Mouse (Mus musculus): ENCODE data around the gene Atp13a1. TPM values are rescaled to one million over a fixed set of nuclear protein-coding genes. Genes with fewer than 3 reads are reported as not detected.

The Atp13a1 gene
- polyA plus RNA-seq, 1 experiment from 2014 or later = 53.6 TPM

DNA sequence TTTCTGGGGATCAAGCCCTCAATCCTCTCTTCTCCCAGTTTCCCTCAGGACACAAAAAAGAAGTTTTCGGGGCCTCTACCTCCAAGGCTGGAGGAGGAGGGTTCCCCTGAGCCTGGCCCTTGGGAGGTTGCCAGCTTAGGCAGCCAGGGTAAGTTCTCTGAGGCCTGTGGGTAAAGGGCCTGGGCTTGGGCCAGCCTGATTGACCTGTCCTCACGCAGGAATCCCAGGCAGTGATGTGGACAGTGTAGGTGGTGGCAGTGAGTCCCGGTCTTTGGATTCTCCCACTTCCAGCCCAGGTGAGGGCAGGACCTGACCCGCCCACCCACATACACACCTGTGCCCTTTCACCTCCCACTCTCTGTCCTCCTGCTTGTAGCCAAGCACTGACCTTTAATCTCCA is 24.4 kb downstream of the Atp13a1 start:
- no peak for ATAC-seq (replicated peaks; ENCODE audit: low FRiP score)
- WGBS = 92% methylated on average over 4 of the region's 4 CpGs
- Histone ChIP-seq H3K4me1 (replicated peaks; ENCODE audit: control insufficient read depth, insufficient read depth, low read length) (no peaks in the 10 kb centered on the region), H3K27ac (ENCODE audit: low read depth, low read length) (no peak overlapping the region), H3K4me2 (ENCODE audit: low read depth, low read length, severe bottlenecking) (no peak overlapping the region), H3K4me3 (ENCODE audit: low read depth, low read length) (no peak overlapping the region), H3K36me3 (ENCODE audit: control insufficient read depth, insufficient read depth, low read length) (peaks cover 2% of the 10 kb centered on the region; the same call in 1 of the 2 replicates), H3K9ac (ENCODE audit: low read length) (no peak overlapping the region), H3K9me3 (ENCODE audit: control insufficient read depth, low read length) (no peaks in the 10 kb centered on the region), H3K27me3 (ENCODE audit: control insufficient read depth, insufficient read depth, low read length) (no peaks in the 10 kb centered on the region)
- DNase-seq (ENCODE audit: low spot score) = no peak

DNA sequence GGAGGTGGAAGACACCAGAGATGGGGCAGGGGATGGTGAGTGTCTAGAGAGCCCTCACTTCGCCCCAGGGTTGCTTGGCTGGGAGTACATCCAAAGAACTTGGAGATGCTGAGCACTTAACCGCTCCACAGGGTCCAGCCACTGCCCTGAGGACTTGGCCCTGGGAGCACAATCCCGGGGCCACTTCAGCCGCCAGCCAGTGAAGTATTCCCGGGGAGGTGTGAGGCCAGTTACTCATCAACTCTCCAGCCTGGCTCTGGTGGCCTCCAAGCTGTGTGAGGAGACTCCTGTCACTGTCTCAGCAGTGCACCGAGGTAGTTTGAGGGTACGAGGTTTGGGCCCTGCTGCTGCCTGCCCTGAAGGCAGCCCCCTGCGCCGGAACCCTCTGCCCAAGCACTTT is 29.5 kb downstream of the Atp13a1 start:
- no peak for ATAC-seq (replicated peaks; ENCODE audit: low FRiP score)
- Histone ChIP-seq H3K4me1 (replicated peaks; ENCODE audit: control insufficient read depth, insufficient read depth, low read length) (peaks cover 9% of the 10 kb centered on the region), H3K27me3 (ENCODE audit: control insufficient read depth, insufficient read depth, low read length) (no peaks in the 10 kb centered on the region), H3K27ac (ENCODE audit: low read depth, low read length) (no peak overlapping the region), H3K9me3 (ENCODE audit: control insufficient read depth, low read length) (no peaks in the 10 kb centered on the region), H3K4me3 (ENCODE audit: low read depth, low read length) (no peak overlapping the region), H3K36me3 (ENCODE audit: control insufficient read depth, insufficient read depth, low read length) (peaks cover 2% of the 10 kb centered on the region; the same call in 1 of the 2 replicates), H3K9ac (ENCODE audit: low read length) (no peak overlapping the region), H3K4me2 (ENCODE audit: low read depth, low read length, severe bottlenecking) (no peak overlapping the region)
- no peak for DNase-seq (ENCODE audit: low spot score)
- 87% methylated on average over 9 of the region's 9 CpGs for WGBS

DNA sequence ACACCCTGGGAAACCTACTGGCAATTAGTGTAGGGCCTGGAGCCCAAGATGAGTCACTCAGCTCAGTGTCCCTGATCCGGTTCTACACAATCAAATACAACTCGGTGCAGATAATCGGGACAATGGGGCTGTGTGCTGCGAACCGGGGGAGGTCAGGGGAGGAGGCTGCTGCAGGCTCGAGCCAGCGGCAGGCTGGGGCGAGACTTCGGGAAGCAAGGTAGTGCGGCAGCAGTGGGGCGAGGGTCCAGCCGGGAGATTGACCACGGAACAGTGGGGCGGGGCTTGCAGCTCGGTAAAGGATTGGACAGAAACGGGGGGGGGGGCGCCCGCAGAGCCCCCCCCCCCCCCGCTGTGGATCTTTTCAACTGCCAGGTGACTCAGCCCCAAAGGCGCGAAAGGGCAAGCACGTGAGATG is 31.0 kb downstream of the Atp13a1 start:
- peaks cover 2% of the 10 kb centered on the region; the same call in 1 of the 2 replicates for H3K36me3 ChIP-seq (ENCODE audit: control insufficient read depth, insufficient read depth, low read length)

DNA sequence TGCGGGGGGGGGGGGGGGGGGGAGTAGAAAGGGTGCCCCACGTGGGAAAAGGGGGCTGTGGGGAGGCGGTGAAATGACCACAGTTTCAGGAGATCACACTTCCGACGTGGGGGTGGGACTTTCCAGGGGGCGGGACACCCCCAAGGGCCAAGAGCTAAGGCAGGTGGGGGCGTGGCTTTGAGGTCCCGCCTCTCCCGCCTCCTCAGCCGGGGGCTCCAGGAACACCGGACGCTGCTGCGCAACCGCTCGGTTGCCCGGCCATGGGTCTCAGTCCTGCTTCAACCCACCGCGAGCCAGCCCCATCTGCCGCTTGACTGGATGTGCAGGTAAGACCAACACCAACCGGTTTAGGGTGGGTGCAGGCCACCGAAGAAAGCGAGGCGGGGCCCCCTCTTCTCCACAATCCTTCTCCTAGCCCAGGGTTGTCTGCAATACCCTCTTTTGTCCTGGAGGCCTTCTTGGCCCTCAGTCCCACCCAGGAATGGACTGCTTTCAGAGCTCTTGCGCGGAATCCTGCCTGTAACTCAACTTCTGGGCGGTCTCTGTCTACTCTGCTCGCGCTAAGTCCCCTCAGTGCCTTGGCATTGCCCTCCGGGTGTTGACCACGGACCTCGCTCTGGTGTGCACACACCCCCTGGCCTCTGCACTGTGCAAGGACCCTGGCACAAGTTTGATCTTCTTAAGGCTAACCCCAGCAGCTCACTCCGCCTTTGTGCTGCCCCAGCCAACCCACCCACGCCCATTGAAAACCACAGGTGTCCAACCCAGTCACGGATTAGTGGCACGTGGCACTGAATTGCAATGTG is 31.6 kb downstream of the Atp13a1 start, which contains the start of gene Lpar2:
Gene Lpar2, plus strand, starts transcription at position 44 of the 806 bp plus-strand sequence.
- Histone ChIP-seq H3K4me2 (ENCODE audit: low read depth, low read length, severe bottlenecking) (peak within 1 kb of the TSS; percentile 63), H3K36me3 (ENCODE audit: control insufficient read depth, insufficient read depth, low read length) (no peaks in the 10 kb centered on the region; the same call in 1 of the 2 replicates), H3K27ac (ENCODE audit: low read depth, low read length) (peak within 1 kb of the TSS; percentile 13; the same call in 1 of the 2 replicates), H3K27me3 (ENCODE audit: control insufficient read depth, insufficient read depth, low read length) (no peaks in the 10 kb centered on the region), H3K9ac (ENCODE audit: low read length) (peak within 1 kb of the TSS; percentile 58), H3K4me1 (replicated peaks; ENCODE audit: control insufficient read depth, insufficient read depth, low read length) (peaks cover 9% of the 10 kb centered on the region), H3K4me3 (ENCODE audit: low read depth, low read length) (peak within 1 kb of the TSS; percentile 43), H3K9me3 (ENCODE audit: control insufficient read depth, low read length) (no peaks in the 10 kb centered on the region)
- WGBS = under 1% methylated on average over 28 of the region's 35 CpGs
- DNase-seq (ENCODE audit: low spot score) (peak; percentile 91), ATAC-seq (replicated peaks; ENCODE audit: low FRiP score) (peak; percentile 83)

More for the DNA sequence above, 31.0 kb downstream of the Atp13a1 start:
- no peaks in the 10 kb centered on the region for H3K9me3 ChIP-seq (ENCODE audit: control insufficient read depth, low read length)
- DNase-seq (ENCODE audit: low spot score) = peak; percentile 86
- ATAC-seq (replicated peaks; ENCODE audit: low FRiP score) = peak; percentile 61
- H3K9ac ChIP-seq (ENCODE audit: low read length) = peak overlapping the region; percentile 58
- 2% methylated on average over 15 of the region's 22 CpGs for WGBS
- peak overlapping the region; percentile 63 for H3K4me2 ChIP-seq (ENCODE audit: low read depth, low read length, severe bottlenecking)
- H3K4me1 ChIP-seq (replicated peaks; ENCODE audit: control insufficient read depth, insufficient read depth, low read length) = peaks cover 9% of the 10 kb centered on the region
- no peaks in the 10 kb centered on the region for H3K27me3 ChIP-seq (ENCODE audit: control insufficient read depth, insufficient read depth, low read length)
- 0 out of 2 replicates have a peak overlapping the region, but pooled peaks have one; percentile 13 for H3K27ac ChIP-seq (ENCODE audit: low read depth, low read length)
- peak overlapping the region; percentile 43 for H3K4me3 ChIP-seq (ENCODE audit: low read depth, low read length)

DNA sequence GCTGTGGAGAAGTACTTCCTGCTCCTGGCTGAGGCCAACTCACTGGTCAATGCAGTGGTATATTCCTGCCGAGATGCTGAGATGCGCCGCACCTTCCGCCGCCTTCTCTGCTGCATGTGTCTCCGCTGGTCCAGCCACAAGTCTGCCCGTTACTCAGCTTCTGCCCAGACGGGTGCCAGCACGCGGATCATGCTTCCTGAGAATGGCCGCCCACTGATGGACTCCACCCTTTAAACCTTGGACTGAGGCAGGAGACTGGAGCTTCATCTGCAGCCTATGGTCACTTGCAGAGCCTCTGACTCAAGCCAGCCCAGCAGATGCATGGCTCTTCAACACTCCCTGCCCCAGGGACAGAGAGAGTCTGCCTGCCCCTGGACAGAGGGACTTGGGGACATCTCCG is 35.4 kb downstream of the Atp13a1 start:
- H3K9ac ChIP-seq (ENCODE audit: low read length) = no peak overlapping the region
- H3K27ac ChIP-seq (ENCODE audit: low read depth, low read length) = no peak overlapping the region
- no peaks in the 10 kb centered on the region for H3K27me3 ChIP-seq (ENCODE audit: control insufficient read depth, insufficient read depth, low read length)
- peaks cover 9% of the 10 kb centered on the region for H3K4me1 ChIP-seq (replicated peaks; ENCODE audit: control insufficient read depth, insufficient read depth, low read length)
- no peak overlapping the region for H3K4me2 ChIP-seq (ENCODE audit: low read depth, low read length, severe bottlenecking)
- WGBS = 96% methylated on average over 12 of the region's 12 CpGs
- H3K4me3 ChIP-seq (ENCODE audit: low read depth, low read length) = no peak overlapping the region
- no peaks in the 10 kb centered on the region for H3K9me3 ChIP-seq (ENCODE audit: control insufficient read depth, low read length)
- no peak for DNase-seq (ENCODE audit: low spot score)
- H3K36me3 ChIP-seq (ENCODE audit: control insufficient read depth, insufficient read depth, low read length) = no peaks in the 10 kb centered on the region; the same call in 1 of the 2 replicates
- ATAC-seq (replicated peaks; ENCODE audit: low FRiP score) = no peak

DNA sequence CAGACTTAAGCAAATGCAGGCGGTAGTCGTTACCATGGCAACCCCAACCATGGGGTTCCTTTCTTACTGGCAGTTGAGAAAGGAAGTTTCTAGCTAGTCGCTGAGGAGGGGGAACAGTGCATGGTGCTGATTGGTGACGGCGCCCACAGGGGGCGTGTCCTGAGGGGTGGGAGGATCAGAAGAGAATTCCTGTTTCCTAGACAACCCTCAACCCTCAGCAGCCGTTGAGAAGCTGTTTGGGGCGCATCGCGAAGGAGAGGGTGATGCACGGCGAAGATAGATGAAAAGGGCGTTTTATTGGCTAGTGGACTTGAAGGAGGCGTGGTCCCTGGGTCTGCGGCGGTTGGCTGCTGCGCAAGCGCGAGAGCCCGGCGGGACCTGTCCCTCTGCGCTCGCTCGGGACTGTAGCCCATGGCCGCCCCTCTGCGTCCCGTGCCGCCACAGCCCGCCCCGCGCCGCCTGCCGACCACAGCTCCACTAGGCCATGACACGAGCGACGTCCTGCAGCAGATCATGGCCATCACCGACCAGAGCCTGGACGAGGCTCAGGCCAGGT is 41.4 kb downstream of the Atp13a1 start, which contains the start of gene Pbx4:
Gene Pbx4, plus strand, starts transcription at position 194 of the 556 bp plus-strand sequence.
- 0% methylated on average over 38 of the region's 38 CpGs for WGBS
- Histone ChIP-seq H3K9ac (ENCODE audit: low read length) (peak within 1 kb of the TSS; percentile 69), H3K27me3 (ENCODE audit: control insufficient read depth, insufficient read depth, low read length) (no peaks in the 10 kb centered on the region), H3K36me3 (ENCODE audit: control insufficient read depth, insufficient read depth, low read length) (no peaks in the 10 kb centered on the region), H3K4me1 (replicated peaks; ENCODE audit: control insufficient read depth, insufficient read depth, low read length) (peaks cover 12% of the 10 kb centered on the region; the same call in 1 of the 2 replicates), H3K9me3 (ENCODE audit: control insufficient read depth, low read length) (no peaks in the 10 kb centered on the region), H3K4me3 (ENCODE audit: low read depth, low read length) (peak within 1 kb of the TSS; percentile 65), H3K27ac (ENCODE audit: low read depth, low read length) (peak within 1 kb of the TSS; percentile 77), H3K4me2 (ENCODE audit: low read depth, low read length, severe bottlenecking) (peak within 1 kb of the TSS; percentile 82)
- DNase-seq (ENCODE audit: low spot score) = peak; percentile 97
- peak; percentile 98 for ATAC-seq (replicated peaks; ENCODE audit: low FRiP score)

DNA sequence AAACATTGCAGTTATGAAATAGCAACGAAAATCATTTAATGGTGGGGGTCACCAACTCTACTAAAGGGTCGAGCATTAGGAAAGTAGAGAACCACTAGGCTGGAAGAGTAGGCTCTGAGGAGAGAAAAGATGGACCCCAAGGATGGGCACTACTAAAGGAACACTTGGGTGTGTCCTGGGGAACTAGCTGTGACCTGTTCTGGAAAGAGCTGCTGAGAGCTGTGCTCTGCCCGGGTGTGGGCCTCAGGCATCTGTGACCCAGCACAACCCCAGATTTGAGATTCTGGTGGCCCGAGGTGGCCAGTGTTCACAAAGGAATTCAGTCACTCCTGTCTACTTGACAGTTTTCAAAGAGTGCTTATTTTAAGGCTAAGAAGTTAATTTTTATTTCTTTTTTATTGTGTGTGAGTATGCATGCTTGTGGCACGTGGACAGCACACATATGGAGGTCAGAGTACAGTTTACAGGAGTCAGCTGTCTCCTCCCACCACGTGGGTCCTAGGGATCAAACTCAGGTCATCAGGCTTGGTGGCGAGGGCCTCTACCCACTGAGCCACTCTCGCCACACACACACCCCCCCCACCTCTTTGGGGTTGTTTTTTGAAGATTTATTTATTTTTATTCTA is 46.2 kb downstream of the Atp13a1 start:
- WGBS = 81% methylated on average over 8 of the region's 8 CpGs
- no peak for ATAC-seq (replicated peaks; ENCODE audit: low FRiP score)
- no peak for DNase-seq (ENCODE audit: low spot score)
- no peaks in the 10 kb centered on the region for H3K27me3 ChIP-seq (ENCODE audit: control insufficient read depth, insufficient read depth, low read length)
- no peak overlapping the region for H3K4me3 ChIP-seq (ENCODE audit: low read depth, low read length)
- no peak overlapping the region for H3K9ac ChIP-seq (ENCODE audit: low read length)
- H3K4me1 ChIP-seq (replicated peaks; ENCODE audit: control insufficient read depth, insufficient read depth, low read length) = peaks cover 8% of the 10 kb centered on the region; the same call in 1 of the 2 replicates
- H3K27ac ChIP-seq (ENCODE audit: low read depth, low read length) = no peak overlapping the region
- H3K36me3 ChIP-seq (ENCODE audit: control insufficient read depth, insufficient read depth, low read length) = no peaks in the 10 kb centered on the region
- no peak overlapping the region for H3K4me2 ChIP-seq (ENCODE audit: low read depth, low read length, severe bottlenecking)
- no peaks in the 10 kb centered on the region for H3K9me3 ChIP-seq (ENCODE audit: control insufficient read depth, low read length)

DNA sequence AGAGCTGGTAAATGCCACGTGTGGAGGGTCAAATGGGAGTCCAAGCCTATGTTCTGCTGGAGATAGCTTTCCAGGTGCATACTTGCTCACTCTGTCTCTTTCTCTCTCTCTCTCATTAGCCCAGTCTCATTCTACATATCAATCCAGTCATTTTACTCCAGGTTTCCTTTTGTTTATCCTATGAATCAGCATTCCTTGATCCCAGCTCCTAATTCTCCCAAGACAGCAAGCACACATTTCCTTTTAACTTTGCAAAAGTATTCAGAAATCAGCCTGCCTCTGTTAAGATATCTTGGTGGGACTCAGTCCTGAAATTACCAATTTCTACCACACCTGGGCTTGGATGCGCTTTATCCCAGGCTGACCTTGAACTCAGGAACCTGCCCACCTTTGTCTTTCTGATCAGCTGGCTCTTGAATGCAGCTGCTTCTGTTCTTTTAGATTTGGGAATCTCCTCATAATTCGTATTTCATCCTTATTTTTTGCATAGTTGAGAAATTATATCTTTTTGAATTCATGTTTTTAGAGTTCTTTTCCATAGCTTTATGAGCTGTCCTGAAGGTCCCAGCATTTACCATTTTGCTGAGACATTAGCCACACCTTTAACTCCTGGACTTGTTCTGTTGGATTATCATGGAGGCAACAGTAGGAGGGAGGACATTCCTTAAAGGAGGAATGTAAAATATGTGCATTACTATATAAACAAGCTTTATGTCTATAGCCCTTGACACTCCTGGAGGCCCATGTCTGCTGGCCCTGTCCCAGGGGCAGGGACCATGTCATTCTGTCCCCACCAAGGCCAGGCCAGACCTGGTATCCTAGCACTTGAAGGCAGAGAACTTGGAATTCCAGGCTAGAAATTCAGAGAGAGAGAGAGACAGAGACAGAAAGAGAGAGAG is 56.5 kb downstream of the Atp13a1 start:
- Histone ChIP-seq H3K27ac (ENCODE audit: low read depth, low read length) (no peak overlapping the region), H3K4me3 (ENCODE audit: low read depth, low read length) (no peak overlapping the region)
- DNase-seq (ENCODE audit: low spot score) = no peak

More for the DNA sequence above, 56.5 kb downstream of the Atp13a1 start:
- no peaks in the 10 kb centered on the region for H3K36me3 ChIP-seq (ENCODE audit: control insufficient read depth, insufficient read depth, low read length)
- H3K4me1 ChIP-seq (replicated peaks; ENCODE audit: control insufficient read depth, insufficient read depth, low read length) = no peaks in the 10 kb centered on the region
- no peaks in the 10 kb centered on the region for H3K9me3 ChIP-seq (ENCODE audit: control insufficient read depth, low read length)
- H3K9ac ChIP-seq (ENCODE audit: low read length) = no peak overlapping the region
- no peak for ATAC-seq (replicated peaks; ENCODE audit: low FRiP score)
- no peaks in the 10 kb centered on the region for H3K27me3 ChIP-seq (ENCODE audit: control insufficient read depth, insufficient read depth, low read length)
- no peak overlapping the region for H3K4me2 ChIP-seq (ENCODE audit: low read depth, low read length, severe bottlenecking)
- 84% methylated on average over 3 of the region's 3 CpGs for WGBS

Measured in forebrain, embryonic 11.5 days (tissue).